Mouse (Mus musculus): ENCODE data around the gene Milr1.
A peak's percentile ranks its signal among the peaks of the same experiment; 100 is the strongest.

Milr1 gene

DNA sequence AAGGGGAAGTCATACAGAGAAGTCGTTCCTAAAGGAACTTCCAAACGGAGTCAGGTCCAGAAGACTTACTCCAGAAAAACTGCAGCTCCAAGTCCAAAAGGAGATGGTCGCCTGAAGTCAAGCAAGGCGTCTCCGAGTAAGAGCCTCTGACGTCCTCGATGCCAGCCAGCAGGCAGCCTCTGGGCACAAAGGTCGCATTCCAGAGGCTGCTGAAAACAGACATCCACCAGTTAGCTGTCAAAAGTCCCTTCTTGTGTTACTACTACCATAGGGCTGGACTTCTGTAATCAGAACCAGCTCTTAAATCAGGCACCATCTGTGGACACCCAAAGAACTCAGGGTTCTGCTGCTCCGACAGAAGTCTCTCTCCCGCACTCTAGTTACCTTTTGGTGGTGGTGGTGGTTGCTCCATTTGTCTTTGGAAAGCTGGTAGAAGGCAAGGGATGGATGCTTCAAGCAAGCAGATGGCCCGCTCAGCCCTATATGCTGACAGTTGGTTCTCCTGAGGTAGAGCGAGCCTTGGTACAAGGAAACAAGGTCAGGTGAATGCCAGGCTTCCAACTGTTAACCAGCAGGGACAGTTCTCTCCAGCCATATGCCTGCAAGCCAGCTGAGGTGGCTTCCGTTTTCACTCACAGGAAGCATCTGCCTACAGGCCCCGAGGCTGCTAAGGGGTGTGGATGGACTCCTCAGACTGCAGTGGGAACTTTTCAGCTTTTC lies 63.7 kb downstream of the Milr1 start:
- DNase-seq, result peak; percentile 64

DNA sequence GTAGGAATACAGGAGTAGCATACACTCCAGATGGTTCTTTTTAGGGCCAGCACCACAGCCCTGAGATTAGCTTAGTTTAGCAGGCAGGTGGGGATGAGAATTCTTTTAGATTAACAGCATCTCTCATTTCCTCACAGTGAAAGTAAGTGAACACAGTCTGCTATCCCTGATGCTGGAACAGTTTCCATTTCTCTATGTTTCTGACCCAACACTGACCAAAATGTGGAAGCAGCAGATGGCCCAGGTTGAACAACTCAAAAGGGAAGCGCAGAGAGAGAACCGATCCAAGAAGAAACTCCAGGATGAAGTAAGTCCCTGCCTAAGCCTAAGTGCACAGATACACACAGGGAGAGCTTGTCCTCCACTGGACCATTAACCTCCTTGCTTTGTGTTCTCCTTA lies 64.3 kb downstream of the Milr1 start:
- DNase-seq, result no peak

DNA sequence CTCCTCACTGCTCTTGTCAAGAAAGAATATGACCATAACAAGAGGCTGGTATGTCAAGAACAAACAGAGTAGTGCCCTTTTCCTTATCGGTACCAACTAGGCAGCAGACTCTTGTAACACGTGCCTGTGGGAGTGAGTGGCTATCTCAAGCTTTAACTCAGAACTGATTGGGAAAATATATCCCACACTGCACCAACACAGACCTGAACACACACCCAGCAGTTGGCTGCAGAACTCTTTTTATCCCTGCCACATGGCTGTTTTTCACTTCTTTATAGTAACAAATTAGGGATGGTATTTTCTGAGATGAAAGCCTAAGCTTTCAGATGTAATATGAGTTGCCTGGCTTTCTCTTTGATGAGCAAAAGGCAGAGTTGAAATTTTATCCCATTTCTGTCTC lies 64.7 kb downstream of the Milr1 start:
- no peak for DNase-seq

DNA sequence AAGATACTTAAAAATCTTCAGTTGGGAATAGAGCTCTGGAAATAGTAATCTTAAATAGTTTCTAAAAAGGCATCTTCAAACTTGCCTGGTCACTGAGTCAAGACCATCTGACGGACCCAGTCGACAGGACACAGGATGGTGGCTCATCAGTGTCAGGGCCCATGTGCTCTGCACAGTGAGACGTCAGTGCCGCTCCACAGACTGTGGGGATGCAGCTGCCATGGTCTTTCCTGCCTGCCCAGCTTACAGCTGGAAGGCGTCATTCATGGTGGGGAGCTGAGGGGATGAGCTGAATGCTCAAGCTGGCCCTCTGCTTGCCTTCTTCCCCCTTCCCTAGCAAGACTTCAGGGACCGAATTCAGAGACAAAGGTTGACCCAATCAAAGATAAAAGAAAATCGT lies 65.3 kb downstream of the Milr1 start:
- DNase-seq, result peak; percentile 44

DNA sequence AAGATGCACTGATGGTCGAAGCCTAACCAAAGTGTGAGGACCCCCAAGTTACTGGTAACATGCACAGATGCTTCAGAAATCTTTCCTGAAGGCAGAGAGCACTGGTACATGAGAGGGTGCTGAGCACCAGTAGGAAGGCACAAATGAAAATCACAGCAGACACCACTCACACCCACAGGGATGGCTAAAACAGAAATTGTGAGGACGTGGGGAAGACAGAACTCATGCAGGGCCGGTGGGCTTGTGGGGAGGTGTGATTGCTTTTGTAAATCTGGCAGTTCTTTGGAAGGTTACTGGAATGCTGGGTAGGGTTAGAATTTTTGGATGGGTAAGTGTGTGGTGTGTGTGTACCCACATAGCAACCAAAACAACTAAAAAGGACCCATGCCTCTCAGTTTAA lies 66.1 kb downstream of the Milr1 start:
- DNase-seq, result no peak

DNA sequence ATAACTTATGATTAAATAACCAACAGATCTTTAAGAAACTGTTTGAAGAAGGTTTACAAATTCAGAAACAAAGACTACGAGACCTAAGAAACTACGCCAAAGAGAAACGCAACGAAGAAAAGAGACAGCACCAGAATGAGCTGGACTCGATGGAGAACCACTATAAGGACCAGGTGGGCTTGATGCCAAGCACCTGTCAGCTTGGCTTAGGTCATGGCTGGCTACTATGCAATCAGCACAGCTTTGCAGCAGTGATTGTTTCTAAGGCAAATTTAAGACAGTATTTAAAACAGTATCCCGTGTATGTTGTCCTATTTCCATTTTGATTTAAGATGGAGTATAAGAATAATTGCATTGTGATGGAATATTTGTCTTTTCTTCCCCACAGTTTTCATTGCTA lies 66.8 kb downstream of the Milr1 start:
- DNase-seq, result peak; percentile 27

DNA sequence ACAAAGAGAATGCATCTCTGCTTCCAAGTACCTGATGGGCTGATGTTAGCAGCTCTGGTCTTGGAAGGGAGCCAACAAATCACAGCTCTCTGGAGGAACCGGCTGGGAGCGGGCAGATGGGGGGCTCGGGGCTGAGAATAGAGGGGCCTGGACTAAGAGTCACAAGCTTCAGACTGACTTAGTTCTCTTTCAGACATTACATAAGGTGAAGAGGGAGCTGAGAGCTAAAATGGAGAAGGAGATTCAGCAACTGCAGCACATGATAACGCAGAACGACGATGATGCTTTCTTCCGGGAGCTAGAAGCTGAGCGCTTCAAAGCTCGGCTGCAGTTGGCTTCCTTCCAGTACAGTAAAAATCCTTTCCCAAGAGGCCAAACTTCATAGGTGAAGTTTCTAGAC lies 67.3 kb downstream of the Milr1 start:
- DNase-seq, result peak; percentile 53
